Mouse (Mus musculus) WW6 (cell line): ENCODE data around the gene Dgkq.
"Not testable (repeated sequence)": the region's sequence is repeated elsewhere in the genome, so short reads cannot be mapped to it uniquely, and the experiment has no call there.

ENCODE experiments used
- DNase-seq: peaks from one replicate; pipeline ENCODE4 v3.0.0-alpha.2; 2013; ENCODE audit warnings: low read depth, low spot score

The Dgkq gene

DNA sequence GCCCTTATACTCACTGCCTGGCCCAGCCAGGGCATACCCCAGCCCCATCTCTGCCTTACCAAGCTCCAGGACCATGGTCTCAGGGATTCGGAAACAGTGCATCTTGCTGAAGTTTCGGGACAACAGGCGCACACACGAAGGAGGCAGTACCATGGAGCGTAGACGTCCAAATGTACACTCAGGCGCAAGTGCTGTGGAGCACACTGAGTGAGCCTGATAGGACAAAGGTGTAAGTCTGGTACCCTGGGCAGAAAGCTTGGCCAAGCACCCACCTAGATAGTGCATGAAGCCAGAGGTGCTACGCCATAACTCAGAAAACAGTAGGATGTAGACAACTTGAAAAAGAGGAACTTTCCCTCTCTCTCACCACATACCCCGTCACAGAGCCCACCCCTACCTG lies 14.1 kb downstream of the Dgkq start:
- no peak for DNase-seq

DNA sequence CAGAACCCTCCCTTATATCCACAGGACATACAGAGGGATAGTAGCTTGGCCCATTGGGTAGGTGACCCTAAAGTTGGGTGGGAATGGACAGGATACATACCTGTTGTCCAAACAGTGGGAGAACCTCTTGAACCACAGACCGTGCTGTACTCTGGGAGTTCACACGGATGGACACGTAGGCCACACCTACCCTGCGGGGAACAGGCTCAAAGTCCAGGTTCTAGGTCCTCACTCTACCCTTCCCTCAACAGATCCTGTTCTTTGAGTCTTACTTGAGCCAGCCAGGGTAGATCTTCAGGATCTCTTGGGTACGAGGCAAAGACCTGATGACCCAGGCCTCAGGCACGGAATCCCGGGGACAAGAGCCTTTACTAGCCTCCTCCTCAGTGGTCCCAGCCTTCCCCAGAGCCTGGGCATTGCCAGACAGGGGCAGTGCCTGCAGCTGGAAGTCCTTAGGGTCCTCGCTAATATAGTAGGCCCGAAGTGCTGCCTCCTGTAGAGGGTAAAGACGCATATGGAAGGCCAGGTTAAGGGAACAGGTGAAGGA lies 15.0 kb downstream of the Dgkq start:
- DNase-seq: no peak

DNA sequence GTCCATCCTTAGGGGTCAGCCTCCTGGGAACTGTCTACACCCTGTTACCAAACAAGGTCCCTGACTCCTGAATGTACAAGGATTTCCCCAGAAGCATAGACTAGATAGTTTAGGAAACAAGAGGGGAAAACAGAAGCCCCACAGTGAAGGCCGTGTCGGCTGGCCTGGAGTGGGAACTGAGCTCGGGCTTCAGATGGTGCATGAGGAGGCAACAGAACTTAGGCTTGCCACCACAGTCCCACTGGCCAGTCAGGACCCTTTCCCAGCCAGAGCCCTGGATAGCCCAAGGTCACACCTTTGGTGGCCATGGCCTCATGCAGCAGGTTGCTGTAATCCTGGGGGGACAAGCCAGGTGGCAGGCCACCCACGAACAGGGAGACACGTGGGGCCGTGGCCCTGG lies 16.1 kb downstream of the Dgkq start:
- no peak for DNase-seq

DNA sequence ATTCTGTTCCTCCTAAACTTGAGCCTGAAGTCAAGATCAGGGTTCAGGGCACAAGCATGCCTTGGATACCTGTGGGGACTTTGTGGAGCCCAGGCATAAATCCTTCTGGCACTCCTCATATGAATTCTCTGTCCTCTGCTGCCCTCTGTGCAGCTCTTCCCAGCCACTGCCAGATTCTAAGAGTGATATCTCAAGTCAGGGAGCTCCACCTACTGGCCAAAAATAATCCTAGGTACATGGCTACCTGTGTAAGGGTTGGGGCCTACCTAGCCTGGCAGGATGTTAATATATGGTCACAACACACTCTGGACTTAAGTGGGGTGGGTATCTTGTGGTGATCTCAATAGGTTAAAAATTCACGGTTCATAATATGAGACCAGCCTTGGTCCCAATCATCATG lies 17.6 kb downstream of the Dgkq start:
- no peak for DNase-seq

DNA sequence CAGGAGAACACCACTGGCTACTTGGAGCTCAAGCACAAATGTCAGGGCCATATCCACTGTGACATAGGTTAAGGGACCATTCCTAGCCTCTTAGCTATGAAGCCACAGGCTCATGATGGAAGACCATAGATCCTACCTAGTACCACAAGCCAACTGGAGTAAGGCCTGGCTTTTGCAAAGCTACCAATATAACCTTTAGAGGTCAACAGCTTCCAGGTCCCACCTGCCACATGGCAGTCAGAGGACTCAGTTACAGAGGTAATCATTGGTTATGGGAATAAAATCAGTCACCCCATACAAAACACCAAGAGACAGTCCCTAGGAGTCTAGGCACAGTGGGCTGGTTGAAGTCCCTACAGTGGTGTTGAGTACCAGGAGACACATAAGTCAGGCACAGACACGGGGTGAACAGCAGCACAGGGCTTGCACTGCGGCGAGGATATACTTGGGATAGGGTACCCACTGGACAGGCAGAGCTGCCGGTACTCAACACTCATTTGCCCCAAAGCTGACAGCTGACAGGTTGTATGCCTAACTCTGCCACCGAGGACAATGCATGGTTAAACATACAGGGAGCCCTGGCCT lies 18.2 kb downstream of the Dgkq start:
- no peak for DNase-seq

DNA sequence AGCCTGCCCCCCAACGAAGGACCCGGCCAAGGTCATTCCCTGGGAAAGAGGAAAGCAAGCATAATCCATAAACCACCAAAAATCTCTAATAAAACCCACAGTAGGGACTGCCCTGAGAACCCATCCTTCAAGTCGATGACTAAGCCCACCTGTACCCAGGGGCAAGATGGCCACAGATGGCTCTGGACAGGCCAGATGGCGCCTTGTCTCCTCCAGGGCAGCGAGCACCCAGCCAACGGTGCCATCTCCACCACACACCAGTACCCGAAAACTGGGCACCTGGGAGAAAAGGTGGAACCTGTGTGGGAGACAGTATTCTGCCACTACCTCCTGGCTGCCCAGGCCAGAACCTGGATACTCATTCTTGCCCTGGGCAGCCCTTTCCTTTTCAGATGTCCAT lies 19.1 kb downstream of the Dgkq start:
- DNase-seq: no peak

DNA sequence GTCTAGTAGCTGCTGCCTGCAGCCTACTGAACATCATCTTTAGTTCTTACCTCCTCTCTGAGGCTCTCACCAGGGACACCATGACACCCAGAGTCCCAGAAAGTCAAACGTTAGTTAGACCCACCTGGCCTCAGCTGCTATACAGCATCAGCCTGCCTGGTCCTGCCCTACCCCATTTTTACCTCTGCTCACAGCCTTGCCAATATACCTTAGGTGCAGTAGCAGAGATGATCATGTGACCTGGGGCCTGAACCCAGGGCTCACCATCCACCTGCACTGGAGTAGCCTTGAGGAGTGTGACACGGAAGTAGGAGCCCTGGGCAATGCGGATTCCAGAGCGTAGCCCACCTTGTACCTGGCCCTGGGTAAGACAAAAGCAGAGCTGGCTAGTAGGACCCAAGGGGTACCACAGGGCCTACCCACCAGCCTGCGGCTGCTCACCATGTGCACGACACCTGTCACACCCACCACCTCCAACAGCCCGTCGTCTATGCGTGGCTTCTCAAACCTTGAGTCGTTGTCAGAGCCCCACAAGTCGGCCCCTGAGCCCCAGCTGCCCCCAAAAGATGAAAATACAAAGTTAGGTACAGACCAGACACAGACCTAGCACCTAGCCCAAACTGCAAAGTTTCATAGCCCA lies 20.4 kb downstream of the Dgkq start:
- no peak for DNase-seq

DNA sequence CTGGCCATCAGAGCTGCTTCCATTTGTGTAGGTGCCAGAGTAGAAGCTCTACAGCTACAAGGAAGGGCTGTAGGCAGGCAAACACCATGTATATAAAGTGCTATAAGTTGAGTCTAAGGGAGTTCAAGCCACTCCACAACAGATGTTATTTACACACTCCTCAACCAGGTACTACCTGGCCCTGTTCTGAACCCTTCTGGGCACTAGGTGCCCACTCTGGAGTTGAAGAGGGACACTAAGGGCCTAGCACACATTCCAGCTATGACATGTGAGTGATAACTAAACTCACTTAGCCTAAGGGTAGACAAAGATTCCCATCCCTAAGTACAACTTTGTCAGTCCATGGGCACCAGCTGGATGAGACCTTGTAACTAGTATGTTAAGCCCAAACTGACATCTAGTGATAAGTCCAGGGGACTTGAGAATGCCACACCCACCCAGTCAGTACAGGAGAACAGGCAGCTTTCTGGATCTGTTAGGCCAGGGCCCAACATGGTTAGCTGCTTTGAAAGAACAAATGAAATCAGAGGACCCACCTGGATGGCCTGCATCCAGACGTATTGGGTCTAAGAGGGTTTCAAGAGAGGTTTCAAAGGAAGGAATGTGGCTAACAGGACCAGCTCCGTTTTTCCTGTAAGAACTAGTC lies 21.5 kb downstream of the Dgkq start:
- DNase-seq: no peak

DNA sequence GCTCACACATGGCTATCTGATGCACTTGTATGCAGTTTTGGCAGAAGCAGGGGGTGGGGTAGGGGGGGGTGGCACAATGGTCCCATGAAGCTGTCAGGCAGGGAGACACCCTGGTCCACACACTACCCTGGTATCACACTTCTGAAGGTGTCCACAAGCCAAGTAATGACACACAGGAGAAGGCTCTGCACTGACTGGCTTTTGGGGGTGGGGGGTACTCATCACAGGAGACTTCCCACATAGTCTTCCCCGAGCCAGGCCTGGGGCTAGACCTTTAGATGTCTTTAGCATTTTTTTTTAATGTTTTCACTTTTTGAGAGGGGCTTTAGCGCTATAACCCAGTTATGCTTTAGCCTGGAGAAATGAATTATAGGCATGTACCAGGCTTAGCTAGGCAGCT lies 22.2 kb downstream of the Dgkq start:
- DNase-seq: no peak

DNA sequence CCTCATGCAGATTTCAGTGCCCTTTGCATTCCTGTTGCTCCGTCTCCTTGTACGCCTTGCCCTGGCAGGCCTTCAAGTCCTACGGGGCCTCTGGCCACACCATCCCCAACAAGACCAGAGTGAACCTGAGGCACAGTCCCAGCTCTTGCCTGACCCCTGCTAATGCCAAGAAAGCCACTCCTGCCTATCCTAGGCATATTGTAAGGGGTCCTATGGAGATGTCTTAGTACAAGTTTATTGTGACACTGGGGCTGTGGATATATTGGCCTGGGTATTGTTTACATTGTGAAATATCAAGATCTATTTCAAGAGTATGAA lies 23.2 kb downstream of the Dgkq start:
- DNase-seq: no peak

DNA sequence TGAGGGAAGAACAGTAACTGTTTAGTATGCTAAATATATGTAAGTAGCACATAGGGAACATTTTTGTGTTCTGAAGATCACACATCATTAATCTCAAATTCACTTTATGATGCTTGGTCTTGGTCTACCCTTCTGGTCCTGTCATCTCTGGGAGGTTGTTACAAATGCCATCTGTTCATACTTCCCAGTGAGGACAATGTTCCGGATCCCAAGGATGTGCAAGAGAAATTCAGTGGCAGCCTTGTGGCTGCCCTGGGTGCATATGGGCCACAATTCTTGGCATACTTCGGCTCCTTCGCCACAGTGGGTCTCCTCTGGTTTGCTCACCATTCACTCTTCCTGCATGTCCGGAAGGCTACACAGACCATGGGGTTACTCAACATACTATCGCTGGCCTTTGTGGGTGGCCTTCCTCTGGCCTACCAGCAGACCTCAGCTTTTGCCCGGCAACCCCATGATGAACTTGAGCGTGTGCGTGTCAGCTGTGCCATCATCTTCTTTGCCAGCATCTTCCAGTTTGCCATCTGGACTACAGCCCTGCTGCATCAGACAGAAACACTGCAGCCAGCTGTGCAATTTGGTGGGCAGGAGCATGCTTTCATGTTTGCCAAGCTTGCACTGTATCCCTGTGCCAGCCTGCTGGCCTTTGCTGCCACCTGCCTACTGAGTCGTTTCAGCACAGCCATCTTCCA lies 23.7 kb downstream of the Dgkq start:
- no peak for DNase-seq

DNA sequence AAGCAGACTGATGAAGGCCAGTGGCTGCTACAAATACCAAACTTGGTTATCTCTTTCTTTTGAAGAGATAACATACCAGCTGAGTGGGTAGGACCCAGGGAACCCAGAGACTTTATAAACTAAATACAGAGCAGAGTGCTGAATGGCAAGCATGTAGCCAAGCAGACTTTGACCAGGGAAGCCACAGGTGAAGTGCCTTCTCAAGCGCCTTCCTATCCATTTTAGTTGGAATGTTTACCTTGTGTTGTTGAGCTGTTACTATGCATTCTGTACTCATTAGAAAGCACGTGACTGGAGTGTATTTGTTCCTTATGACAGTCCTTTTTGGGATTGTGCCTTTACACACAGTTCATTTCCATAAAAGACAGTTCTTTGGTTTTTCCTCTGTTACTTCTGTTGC lies 25.8 kb downstream of the Dgkq start:
- DNase-seq: no peak

DNA sequence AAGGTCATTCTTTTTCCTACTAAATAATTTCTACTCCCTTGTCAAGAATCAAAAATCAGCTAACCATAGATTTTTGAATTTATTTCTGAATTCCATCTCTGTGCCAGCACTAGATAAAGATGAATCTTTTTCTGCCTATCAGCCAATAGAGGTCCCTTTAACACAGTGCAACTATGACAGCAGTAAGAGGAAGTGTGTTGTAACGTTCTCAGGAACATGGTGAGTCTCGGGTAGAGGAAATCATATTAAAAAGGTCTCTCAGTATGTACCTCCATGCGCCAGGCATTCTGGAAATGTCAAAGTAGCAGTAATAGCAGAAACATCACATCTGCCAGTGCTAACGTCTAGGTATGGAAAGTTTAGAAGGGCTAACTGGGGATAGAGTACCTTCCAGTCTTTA lies 33.3 kb downstream of the Dgkq start:
- DNase-seq: no peak

DNA sequence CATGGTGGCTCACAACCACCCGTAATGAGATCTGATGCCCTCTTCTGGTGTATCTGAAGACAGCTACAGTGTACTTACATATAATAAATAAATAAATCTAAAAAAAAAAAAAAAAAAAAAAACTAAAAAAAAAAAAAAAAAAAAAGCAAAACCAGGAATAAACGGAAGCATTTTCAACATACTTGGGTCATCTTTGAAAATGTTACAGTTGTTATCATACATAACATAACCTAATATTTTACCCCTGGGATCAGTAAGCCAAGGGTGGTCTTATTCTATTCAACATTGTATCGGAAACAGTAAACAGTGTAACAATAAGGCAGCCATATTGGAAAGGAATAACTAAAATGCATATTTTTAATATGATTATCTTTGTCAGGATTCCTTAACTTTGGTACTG lies 35.4 kb downstream of the Dgkq start:
- DNase-seq: not testable (repeated sequence)

DNA sequence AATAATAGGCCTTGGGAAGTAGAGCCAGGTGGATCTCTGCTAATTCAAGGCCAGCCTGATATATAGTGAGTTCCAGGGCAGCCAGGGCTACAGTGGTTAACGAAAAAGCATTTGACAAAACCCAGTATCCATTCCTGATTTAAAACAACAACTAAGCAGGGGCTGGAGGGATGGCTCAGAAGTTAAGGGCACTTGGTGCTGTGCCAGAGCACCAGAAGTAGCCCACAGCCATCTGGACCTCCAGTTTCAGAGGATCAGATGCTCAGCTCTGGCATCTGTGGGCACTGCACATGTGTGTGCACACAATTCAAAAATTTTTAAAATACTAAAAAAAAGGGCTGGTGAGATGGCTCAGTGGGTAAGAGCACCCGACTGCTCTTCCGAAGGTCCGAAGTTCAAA lies 35.8 kb downstream of the Dgkq start:
- DNase-seq: no peak

DNA sequence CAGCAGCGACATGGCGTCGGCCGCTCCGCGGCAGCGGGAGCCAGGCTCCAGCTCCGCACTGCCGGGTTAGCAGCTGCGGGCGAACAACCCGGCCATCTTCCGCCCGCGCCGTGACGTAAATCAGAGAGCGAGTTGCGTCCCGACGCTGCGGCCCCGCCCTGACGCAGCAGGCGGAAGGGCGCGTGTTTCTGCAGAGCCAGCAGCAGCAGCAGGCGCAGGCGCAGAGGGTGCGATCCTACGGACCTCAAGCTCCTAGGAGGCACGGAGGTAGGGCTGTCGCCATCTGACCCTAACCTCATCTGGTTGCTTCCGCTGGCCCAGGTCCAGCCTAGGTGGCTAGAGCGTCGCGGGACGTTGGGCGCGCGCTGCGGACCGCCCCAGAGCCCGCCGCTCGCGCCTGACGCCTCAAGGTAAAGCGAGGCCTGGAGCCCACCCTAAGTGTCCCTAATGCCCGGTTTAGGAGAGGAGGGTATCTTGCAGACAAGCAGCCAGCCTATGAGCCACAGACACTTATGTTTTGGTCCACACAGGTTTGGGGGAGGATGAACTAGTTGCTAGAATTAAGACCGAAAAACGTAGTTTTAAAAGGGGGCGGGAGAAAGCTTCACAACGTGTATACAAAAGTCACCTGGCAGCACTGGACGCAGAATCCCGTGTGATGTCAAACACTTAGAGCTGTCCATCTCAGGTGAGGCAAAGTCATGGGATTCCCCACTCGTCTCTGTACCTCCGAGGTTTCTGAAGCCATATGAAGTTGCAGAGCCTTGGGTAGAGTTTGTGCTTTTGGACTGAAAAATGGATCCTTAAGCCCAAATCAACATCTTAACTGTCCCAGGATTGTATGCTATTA lies 39.6 kb downstream of the Dgkq start, which contains the start of the genes Gak and Tmem175:
TSS of gene Gak (minus strand) at position 122 of the 850 bp plus-strand sequence.
TSS of gene Tmem175 (plus strand) at position 137 of the 850 bp plus-strand sequence.
- peak; percentile 87 for DNase-seq

DNA sequence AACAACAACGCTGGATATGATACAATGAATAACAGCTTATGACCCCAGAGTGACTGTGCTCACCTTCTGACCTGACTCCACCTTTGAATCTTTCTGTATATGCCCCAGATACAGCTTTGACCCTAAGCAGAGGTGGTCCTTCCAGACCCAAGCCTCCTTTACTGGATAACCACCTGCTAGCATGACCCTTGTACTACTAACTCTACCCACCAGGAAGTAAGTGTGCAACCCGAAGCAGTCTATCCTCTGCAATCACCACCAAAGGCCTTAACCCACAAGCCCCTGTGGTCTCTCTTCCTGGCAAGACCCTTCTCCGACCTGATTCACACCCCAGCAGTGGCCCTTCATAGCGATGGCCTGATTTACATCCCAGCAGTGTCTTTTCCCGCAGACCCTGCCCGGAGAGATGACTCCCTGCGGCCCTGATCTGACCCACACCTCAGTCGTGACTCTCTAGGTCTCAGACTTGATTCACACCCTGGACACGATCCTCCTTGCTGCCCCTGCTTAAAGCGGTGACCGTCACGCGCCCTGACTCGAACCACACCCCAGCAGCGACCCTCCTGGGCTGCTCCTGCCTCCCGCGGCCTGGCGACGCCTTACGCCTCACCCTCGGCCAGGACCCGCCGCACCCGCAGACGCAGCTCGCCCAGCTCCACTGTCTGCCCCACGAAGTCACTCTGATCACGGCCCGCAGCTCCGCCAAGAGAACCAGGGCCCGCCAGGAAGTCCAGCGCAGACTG lies 40.4 kb downstream of the Dgkq start:
- DNase-seq: no peak

DNA sequence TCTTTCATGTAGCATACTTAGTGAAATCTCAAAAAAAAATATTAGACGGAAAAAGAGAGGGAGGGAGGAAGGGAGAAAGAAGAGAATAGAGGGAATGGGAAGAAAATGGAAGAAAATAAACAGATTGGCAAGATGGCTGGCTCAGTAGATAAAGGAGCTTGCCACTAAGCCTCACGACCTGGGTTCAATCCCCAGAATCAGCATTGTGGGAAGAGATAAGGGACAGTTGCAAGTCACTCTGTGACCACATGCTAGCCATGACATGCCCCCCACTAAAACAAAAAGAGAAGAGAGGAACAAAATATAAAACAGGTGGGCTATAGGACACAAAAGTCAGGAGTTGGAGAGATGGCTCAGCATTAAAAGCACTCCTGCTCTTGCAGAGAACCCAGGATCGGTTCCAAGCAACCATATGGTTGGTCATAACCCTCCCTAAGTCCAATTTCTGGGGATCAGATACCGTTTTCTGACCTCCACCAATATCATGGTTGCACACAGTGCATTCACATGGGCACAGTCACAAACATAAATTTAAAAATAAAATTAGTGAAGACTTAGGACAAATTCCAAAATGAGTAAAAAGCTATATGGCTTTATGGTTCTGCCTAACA lies 43.3 kb downstream of the Dgkq start:
- no peak for DNase-seq

DNA sequence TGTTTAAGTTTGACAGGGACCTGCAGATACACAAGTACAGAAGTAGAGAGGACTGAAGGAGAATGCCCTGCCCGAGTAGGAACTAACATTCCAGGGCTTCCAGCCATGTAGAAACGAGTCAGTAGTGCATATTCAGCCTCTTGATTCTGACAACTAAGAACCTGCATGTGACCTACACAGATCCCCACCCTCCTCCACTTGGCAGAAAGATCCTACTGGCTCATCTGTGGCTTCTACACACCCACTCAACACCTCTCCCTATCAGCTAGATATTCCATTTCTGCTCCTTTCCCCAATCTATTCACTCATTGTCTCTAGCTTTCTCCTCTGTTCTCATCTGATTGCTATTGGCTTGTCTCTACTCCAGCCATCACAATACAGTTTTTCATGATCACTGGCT lies 47.6 kb downstream of the Dgkq start:
- no peak for DNase-seq

DNA sequence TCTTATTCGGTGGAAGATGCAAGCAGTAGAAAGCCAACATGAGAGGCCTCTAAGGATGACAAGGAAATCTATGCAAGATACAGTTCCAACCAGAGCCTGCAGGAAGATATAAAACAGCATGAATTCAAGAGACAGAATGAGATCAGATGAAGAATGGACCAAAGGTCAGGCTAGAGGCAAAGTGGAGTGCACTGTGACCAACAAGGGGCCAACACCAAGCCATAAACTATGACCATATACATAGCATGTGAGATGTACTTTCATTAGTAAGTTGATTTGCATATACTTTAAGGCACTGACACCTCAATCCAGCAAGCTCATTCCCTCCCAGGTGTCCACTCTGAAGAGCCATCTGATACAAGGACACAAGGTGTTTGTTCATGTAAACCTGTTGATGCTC lies 59.0 kb downstream of the Dgkq start:
- DNase-seq: no peak
